Comparison of ENCODE assay signal across 8 mouse cellular contexts in genomic region chr4:135971805-135972555, GRCm38 (mm10). TPM values are rescaled to one million over a fixed set of nuclear protein-coding genes. Genes with fewer than 3 reads are reported as not detected.
DNase-seq lines count a peak whose midpoint lies in the region; ATAC-seq and TF ChIP-seq lines count a peak whose summit lies in the region.

No protein-coding gene starts in this region.

- no peak for TF ChIP-seq CTCF in MEL (IDR thresholded peaks at IDR 0.05 in 2 of 3, conservative IDR thresholded peaks at IDR 0.05 in 1 of 3; ENCODE audit: control insufficient read depth in 1 of 3, insufficient read depth in 1 of 3, low read depth in 2 of 3, low read length in 3 of 3, poor library complexity in 1 of 3, severe bottlenecking in 1 of 3)
- no peak for TF ChIP-seq CTCF in forebrain, postnatal 0 days (IDR thresholded peaks at IDR 0.05; ENCODE audit: low read depth)

- peaks cover 16% of the 10 kb centered on the region for H3K79me2 ChIP-seq in MEL (ENCODE audit: control insufficient read depth, insufficient read depth, low read length, poor library complexity)

- peaks cover 61% of the 10 kb centered on the region for H3K36me3 ChIP-seq in kidney, embryonic 14.5 days (ENCODE audit: control insufficient read depth, insufficient read depth, low read length)
- H3K36me3 ChIP-seq in MEL (ENCODE audit: control insufficient read depth in 1 of 2, insufficient read depth in 2 of 2, low read length in 2 of 2) = peaks cover 8 to 11% of the 10 kb centered on the region in 2 experiments; a peak in 3 of 4 replicates
- peaks cover 58% of the 10 kb centered on the region for H3K36me3 ChIP-seq in forebrain, postnatal 0 days (ENCODE audit: insufficient read depth)
- H3K36me3 ChIP-seq in megakaryocyte, embryonic 14.5 days (replicated peaks; ENCODE audit: low read length) = peaks cover 74% of the 10 kb centered on the region

- TF ChIP-seq RAD21 in MEL (IDR thresholded peaks at IDR 0.05; ENCODE audit: low read depth, low read length) = no peak

- H3K4me3 ChIP-seq in kidney, embryonic 14.5 days (ENCODE audit: low read length) = peak overlapping the region; percentile 88
- peak overlapping the region; percentile 68 to 90 for H3K4me3 ChIP-seq in MEL (ENCODE audit: control insufficient read depth in 1 of 2, insufficient read depth in 1 of 2, low read depth in 2 of 2, low read length in 2 of 2)
- peak overlapping the region; percentile 88 for H3K4me3 ChIP-seq in forebrain, postnatal 0 days (ENCODE audit: low read depth, low read length)
- peak overlapping the region; percentile 93 for H3K4me3 ChIP-seq in megakaryocyte, embryonic 14.5 days (replicated peaks)

- TF ChIP-seq POLR2A in MEL (IDR thresholded peaks at IDR 0.05; ENCODE audit: control insufficient read depth in 1 of 2, insufficient read depth in 1 of 2, low read depth in 1 of 2, low read length in 2 of 2, poor library complexity in 1 of 2) = peak in 1 of 2 experiments; percentile 81; a peak in 1 of 4 replicates

- no peaks in the 10 kb centered on the region for H3K9me3 ChIP-seq in kidney, embryonic 14.5 days (ENCODE audit: control insufficient read depth, low read length)
- no peaks in the 10 kb centered on the region for H3K9me3 ChIP-seq in MEL (replicated peaks; ENCODE audit: insufficient read depth, low read length)
- H3K9me3 ChIP-seq in forebrain, postnatal 0 days (ENCODE audit: low read length) = no peaks in the 10 kb centered on the region
- H3K9me3 ChIP-seq in megakaryocyte, embryonic 14.5 days = no peaks in the 10 kb centered on the region

- H3K9ac ChIP-seq in kidney, embryonic 14.5 days (ENCODE audit: low read depth, low read length) = peak overlapping the region; percentile 87
- peak overlapping the region; percentile 83 for H3K9ac ChIP-seq in MEL (ENCODE audit: control insufficient read depth, low read depth, low read length, poor library complexity, severe bottlenecking)
- peak overlapping the region; percentile 94 for H3K9ac ChIP-seq in forebrain, postnatal 0 days

- peaks cover 18% of the 10 kb centered on the region; the same call in 1 of the 2 replicates for H3K4me1 ChIP-seq in kidney, embryonic 14.5 days (ENCODE audit: control insufficient read depth, insufficient read depth, low read length)
- peaks cover 0 to 22% of the 10 kb centered on the region in 2 experiments; a peak in 3 of 4 replicates for H3K4me1 ChIP-seq in MEL (ENCODE audit: control insufficient read depth in 1 of 2, insufficient read depth in 2 of 2, low read length in 2 of 2)
- H3K4me1 ChIP-seq in forebrain, postnatal 0 days (ENCODE audit: insufficient read depth) = peaks cover 9% of the 10 kb centered on the region; the same call in 1 of the 2 replicates
- peaks cover 71% of the 10 kb centered on the region for H3K4me1 ChIP-seq in megakaryocyte, embryonic 14.5 days

- peak overlapping the region; percentile 87 for H3K4me2 ChIP-seq in kidney, embryonic 14.5 days (replicated peaks; ENCODE audit: low read depth, low read length)
- peak overlapping the region; percentile 90 for H3K4me2 ChIP-seq in forebrain, postnatal 0 days (ENCODE audit: low read depth)

- no peaks in the 10 kb centered on the region for H3K27me3 ChIP-seq in kidney, embryonic 14.5 days (ENCODE audit: control insufficient read depth, insufficient read depth, low read length)
- H3K27me3 ChIP-seq in MEL (ENCODE audit: control insufficient read depth in 1 of 2, insufficient read depth in 2 of 2, low read length in 2 of 2) = no peaks in the 10 kb centered on the region
- H3K27me3 ChIP-seq in forebrain, postnatal 0 days (ENCODE audit: insufficient read depth, low read length) = no peaks in the 10 kb centered on the region
- H3K27me3 ChIP-seq in megakaryocyte, embryonic 14.5 days (replicated peaks) = no peaks in the 10 kb centered on the region

- no peak for DNase-seq in kidney, postnatal 10 days
- DNase-seq in MEL (ENCODE audit: low read depth, low spot score) = peak; percentile 47
- DNase-seq in forebrain, postnatal 0 days = no peak
- peak; percentile 66 for DNase-seq in thymus, postnatal 4 days
- no peak for DNase-seq in urinary bladder, postnatal 14 days (ENCODE audit: low spot score)
- no peak for DNase-seq in adrenal gland, postnatal 4 days (ENCODE audit: low spot score in 2 of 2)

- H3K27ac ChIP-seq in kidney, embryonic 14.5 days (ENCODE audit: low read depth, low read length) = peak overlapping the region; percentile 52; the same call in 1 of the 2 replicates
- H3K27ac ChIP-seq in MEL (ENCODE audit: control insufficient read depth, low read depth, low read length) = peak overlapping the region; percentile 95
- peak overlapping the region; percentile 74 for H3K27ac ChIP-seq in forebrain, postnatal 0 days (ENCODE audit: low read depth, low read length)

- peak; percentile 68 for ATAC-seq in kidney, embryonic 14.5 days (ENCODE audit: low FRiP score, low TSS enrichment)
- ATAC-seq in forebrain, postnatal 0 days = peak; percentile 40

- WGBS in kidney, embryonic 14.5 days = under 1% methylated on average over 35 of the region's 35 CpGs
- under 1% methylated on average over 34 of the region's 35 CpGs for WGBS in forebrain, postnatal 0 days

- TF ChIP-seq EP300 in MEL (IDR thresholded peaks at IDR 0.05; ENCODE audit: low read depth in 1 of 2, low read length in 2 of 2) = no peak

TF ChIP-seq in MEL, 35 proteins besides CTCF, POLR2A, EP300 and RAD21:
- TF ChIP-seq MAFK (IDR thresholded peaks at IDR 0.05; ENCODE audit: borderline replicate concordance, low read depth, low read length) (no peak), TBP (IDR thresholded peaks at IDR 0.05; ENCODE audit: low read depth, low read length) (0 out of 2 replicates have a peak, but pooled peaks have one; percentile 34)

RNA-seq across cellular contexts. Expression of gene Lypla2, which starts 0.4 kb away (rescaled TPM):
- polyA plus RNA-seq in kidney, embryonic 14.5 days (2014; fragmentation: Nextera tagmentation; extraction: Ambion mirVana) = 133 and 140 TPM in 2 replicates
- total RNA-seq in MEL (2012; rRNA removed) = 53.8 and 65.1 TPM in 2 replicates
- 10 to 100 TPM in 1 of 2 experiments, not detected in 1; 95.6 TPM for polyA plus RNA-seq in MEL (2012; ENCODE audit: insufficient read depth in 1 of 2, insufficient read length in 2 of 2, low read depth in 1 of 2, low replicate concordance in 2 of 2, missing spikeins in 1 of 2)
- total RNA-seq in forebrain, postnatal 0 days (2014; rRNA removed) = 136 and 138 TPM in 2 replicates
- 201 and 206 TPM in 2 replicates for polyA plus RNA-seq in forebrain, postnatal 0 days (2015; fragmentation: Nextera tagmentation; extraction: Ambion mirVana)
- polyA plus RNA-seq in megakaryocyte, embryonic 14.5 days (2012; ENCODE audit: insufficient read depth, low replicate concordance) = 295 and 453 TPM in 2 replicates
- total RNA-seq in adrenal gland, postnatal 4 days (2021) = 10 to 100 TPM; 64.7 to 65.4 TPM

RNA-seq across cellular contexts. Expression of gene Gale, which starts 8.5 kb away (rescaled TPM):
- 29.0 and 31.3 TPM in 2 replicates for polyA plus RNA-seq in kidney, embryonic 14.5 days (2014; fragmentation: Nextera tagmentation; extraction: Ambion mirVana)
- total RNA-seq in MEL (2012; rRNA removed) = 23.3 and 24.5 TPM in 2 replicates
- 10 to 100 TPM in 1 of 2 experiments, not detected in 1; 31.2 TPM for polyA plus RNA-seq in MEL (2012; ENCODE audit: insufficient read depth in 1 of 2, insufficient read length in 2 of 2, low read depth in 1 of 2, low replicate concordance in 2 of 2, missing spikeins in 1 of 2)
- total RNA-seq in forebrain, postnatal 0 days (2014; rRNA removed) = 32.1 and 42.4 TPM in 2 replicates
- polyA plus RNA-seq in forebrain, postnatal 0 days (2015; fragmentation: Nextera tagmentation; extraction: Ambion mirVana) = 30.7 and 34.4 TPM in 2 replicates
- polyA plus RNA-seq in megakaryocyte, embryonic 14.5 days (2012; ENCODE audit: insufficient read depth, low replicate concordance) = 71.2 and 91.8 TPM in 2 replicates
- total RNA-seq in adrenal gland, postnatal 4 days (2021) = 10 to 100 TPM; 17.7 to 24.6 TPM

RNA-seq across cellular contexts. Expression of gene Pithd1, which starts 15.1 kb away (rescaled TPM):
- polyA plus RNA-seq in kidney, embryonic 14.5 days (2014; fragmentation: Nextera tagmentation; extraction: Ambion mirVana) = 49.0 and 62.1 TPM in 2 replicates
- 75.5 and 77.7 TPM in 2 replicates for total RNA-seq in MEL (2012; rRNA removed)
- polyA plus RNA-seq in MEL (2012; ENCODE audit: insufficient read depth in 1 of 2, insufficient read length in 2 of 2, low read depth in 1 of 2, low replicate concordance in 2 of 2, missing spikeins in 1 of 2) = 10 to 100 TPM in 1 of 2 experiments, not detected in 1; 62.8 TPM
- total RNA-seq in forebrain, postnatal 0 days (2014; rRNA removed) = 62.8 and 64.2 TPM in 2 replicates
- polyA plus RNA-seq in forebrain, postnatal 0 days (2015; fragmentation: Nextera tagmentation; extraction: Ambion mirVana) = 82.2 and 93.3 TPM in 2 replicates
- polyA plus RNA-seq in megakaryocyte, embryonic 14.5 days (2012; ENCODE audit: insufficient read depth, low replicate concordance) = 41.3 and 62.6 TPM in 2 replicates
- total RNA-seq in adrenal gland, postnatal 4 days (2021) = 10 to 100 TPM; 35.2 to 39.2 TPM

RNA-seq across cellular contexts. Expression of gene Hmgcl, which starts 25.7 kb away (rescaled TPM):
- polyA plus RNA-seq in kidney, embryonic 14.5 days (2014; fragmentation: Nextera tagmentation; extraction: Ambion mirVana) = 81.1 and 81.3 TPM in 2 replicates
- total RNA-seq in MEL (2012; rRNA removed) = 48.5 and 48.7 TPM in 2 replicates
- 10 to 100 TPM in 1 of 2 experiments, not detected in 1; 66.5 TPM for polyA plus RNA-seq in MEL (2012; ENCODE audit: insufficient read depth in 1 of 2, insufficient read length in 2 of 2, low read depth in 1 of 2, low replicate concordance in 2 of 2, missing spikeins in 1 of 2)
- total RNA-seq in forebrain, postnatal 0 days (2014; rRNA removed) = 42.9 and 46.0 TPM in 2 replicates
- 52.6 and 58.3 TPM in 2 replicates for polyA plus RNA-seq in forebrain, postnatal 0 days (2015; fragmentation: Nextera tagmentation; extraction: Ambion mirVana)
- 27.0 and 31.8 TPM in 2 replicates for polyA plus RNA-seq in megakaryocyte, embryonic 14.5 days (2012; ENCODE audit: insufficient read depth, low replicate concordance)
- 10 to 100 TPM; 48.9 to 65.6 TPM for total RNA-seq in adrenal gland, postnatal 4 days (2021)

RNA-seq across cellular contexts. Expression of gene Eloa, which starts 49.6 kb away (rescaled TPM):
- polyA plus RNA-seq in kidney, embryonic 14.5 days (2014; fragmentation: Nextera tagmentation; extraction: Ambion mirVana) = 31.5 and 43.7 TPM in 2 replicates
- 30.9 and 34.1 TPM in 2 replicates for total RNA-seq in MEL (2012; rRNA removed)
- 10 to 100 TPM; 30.8 to 41.4 TPM for polyA plus RNA-seq in MEL (2012; ENCODE audit: insufficient read depth in 1 of 2, insufficient read length in 2 of 2, low read depth in 1 of 2, low replicate concordance in 2 of 2, missing spikeins in 1 of 2)
- 32.2 and 36.7 TPM in 2 replicates for total RNA-seq in forebrain, postnatal 0 days (2014; rRNA removed)
- 17.2 and 21.3 TPM in 2 replicates for polyA plus RNA-seq in forebrain, postnatal 0 days (2015; fragmentation: Nextera tagmentation; extraction: Ambion mirVana)
- polyA plus RNA-seq in megakaryocyte, embryonic 14.5 days (2012; ENCODE audit: insufficient read depth, low replicate concordance) = 3.7 and 4.5 TPM in 2 replicates
- total RNA-seq in adrenal gland, postnatal 4 days (2021) = 10 to 100 TPM; 50.6 to 50.7 TPM

Comparison
In these comparisons a context has a peak if more than half of its experiments do, and no peak if none do; other contexts are left out.
1. DNase-seq: peak in MEL (single experiment) and thymus, postnatal 4 days (single experiment); none in kidney, postnatal 10 days (single experiment), forebrain, postnatal 0 days (single experiment), urinary bladder, postnatal 14 days (single experiment) and adrenal gland, postnatal 4 days (0 of 2).
2. Peak in every context shown above with its lines, with median percentiles within 50 percentile points of each other: H3K27ac ChIP-seq, H3K4me3 ChIP-seq and H3K9ac ChIP-seq.